Mouse (Mus musculus): Measurements from ENCODE around the gene Zfp691. TPM values are rescaled to one million over a fixed set of nuclear protein-coding genes. Genes with fewer than 3 reads are reported as not detected.

Gene Zfp691
- polyA plus RNA-seq, 1 experiment = 14.8 TPM

- H3K27me3 ChIP-seq (ENCODE audit: control insufficient read depth, insufficient read depth, low read length, poor library complexity, severe bottlenecking) = no peaks in the 10 kb centered on the region
- TF ChIP-seq EP300 (IDR thresholded peaks at IDR 0.05; ENCODE audit: insufficient read depth, low read depth, low read length) (no peak), POLR2A (IDR thresholded peaks at IDR 0.05; ENCODE audit: insufficient read depth, low read length) (no peak), CTCF (IDR thresholded peaks at IDR 0.05; ENCODE audit: low read depth, low read length) (no peak)
- no peak overlapping the region for H3K9ac ChIP-seq (ENCODE audit: low read depth, poor library complexity, severe bottlenecking)
- no peak overlapping the region for H3K27ac ChIP-seq (ENCODE audit: insufficient read depth, low read length)
- H3K4me3 ChIP-seq (ENCODE audit: low read depth, low read length) = no peak overlapping the region
- no peaks in the 10 kb centered on the region for H3K9me3 ChIP-seq (replicated peaks; ENCODE audit: control insufficient read depth, insufficient read depth, low read length, poor library complexity, severe bottlenecking)
- H3K36me3 ChIP-seq (ENCODE audit: control insufficient read depth, insufficient read depth, low read length, poor library complexity, severe bottlenecking) = no peaks in the 10 kb centered on the region
- H3K4me1 ChIP-seq (ENCODE audit: control insufficient read depth, insufficient read depth, low read length) = no peaks in the 10 kb centered on the region
These were observed 15.4 kb upstream of the Zfp691 start for GRCm38 (mm10) chr4:119189392-119189791.

DNA sequence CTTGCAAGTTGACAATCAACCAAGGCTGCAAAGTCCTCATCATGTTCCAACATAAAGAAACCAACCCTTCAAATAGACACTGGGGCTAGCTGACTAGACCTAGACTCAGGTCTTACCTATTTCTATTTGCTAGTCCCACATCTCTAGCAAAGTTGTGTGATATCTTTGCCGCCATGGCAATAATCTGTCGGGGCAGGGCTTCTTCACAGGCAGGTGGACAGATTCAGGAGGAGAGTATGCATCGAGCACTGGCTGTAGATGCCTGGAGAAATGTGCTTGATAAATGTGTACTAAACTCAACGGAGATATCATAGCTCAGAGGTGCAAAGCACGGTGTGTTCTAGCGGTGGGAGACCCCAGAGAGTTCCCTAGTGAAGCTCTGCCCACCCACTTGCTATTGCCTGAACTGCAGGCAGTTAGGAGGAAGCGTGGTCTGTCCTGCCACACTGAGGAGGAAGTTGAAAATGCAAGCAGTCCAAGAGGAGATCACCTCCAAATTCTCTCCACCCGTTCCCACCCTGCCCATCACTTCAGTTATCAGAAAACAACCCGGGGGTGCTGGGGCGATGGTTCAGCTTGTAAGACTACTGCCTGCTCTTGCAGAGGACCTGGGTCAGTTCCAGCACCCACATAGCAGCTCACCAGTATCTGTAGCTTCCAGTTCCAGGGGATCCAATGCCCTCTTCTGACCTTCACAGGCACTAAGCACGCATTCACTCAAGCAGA lies 14.2 kb upstream of the Zfp691 start:
- TF ChIP-seq POLR2A (IDR thresholded peaks at IDR 0.05; ENCODE audit: insufficient read depth, low read length) = no peak
- TF ChIP-seq EP300 (IDR thresholded peaks at IDR 0.05; ENCODE audit: insufficient read depth, low read depth, low read length) = no peak
- TF ChIP-seq CTCF (IDR thresholded peaks at IDR 0.05; ENCODE audit: low read depth, low read length) = peak; percentile 33
- H3K36me3 ChIP-seq (ENCODE audit: control insufficient read depth, insufficient read depth, low read length, poor library complexity, severe bottlenecking) = no peaks in the 10 kb centered on the region
- H3K9me3 ChIP-seq (replicated peaks; ENCODE audit: control insufficient read depth, insufficient read depth, low read length, poor library complexity, severe bottlenecking) = no peaks in the 10 kb centered on the region
- H3K27ac ChIP-seq (ENCODE audit: insufficient read depth, low read length) = no peak overlapping the region
- H3K4me3 ChIP-seq (ENCODE audit: low read depth, low read length) = no peak overlapping the region
- H3K4me1 ChIP-seq (ENCODE audit: control insufficient read depth, insufficient read depth, low read length) = no peaks in the 10 kb centered on the region
- H3K27me3 ChIP-seq (ENCODE audit: control insufficient read depth, insufficient read depth, low read length, poor library complexity, severe bottlenecking) = no peaks in the 10 kb centered on the region
- H3K9ac ChIP-seq (ENCODE audit: low read depth, poor library complexity, severe bottlenecking) = no peak overlapping the region

DNA sequence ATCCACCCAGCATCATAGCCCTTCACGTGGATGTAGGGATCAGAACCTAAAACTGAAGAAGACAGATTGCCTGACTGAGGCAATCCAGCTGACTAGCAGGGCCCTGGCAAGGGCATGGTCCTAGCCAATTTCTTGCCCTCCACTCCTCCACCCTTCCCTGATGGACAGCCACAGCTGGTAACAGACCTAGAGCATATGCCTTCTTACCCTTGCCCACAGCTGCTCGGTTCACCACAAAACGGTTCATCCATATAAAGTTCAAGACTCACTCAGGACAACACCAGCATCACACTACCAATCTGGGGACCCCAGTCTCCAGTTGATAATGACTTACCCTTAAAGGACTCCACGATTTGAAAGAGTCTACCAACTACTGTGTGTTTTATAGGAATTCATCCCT lies 11.8 kb upstream of the Zfp691 start:
- H3K27ac ChIP-seq (ENCODE audit: insufficient read depth, low read length) = no peak overlapping the region
- H3K9me3 ChIP-seq (replicated peaks; ENCODE audit: control insufficient read depth, insufficient read depth, low read length, poor library complexity, severe bottlenecking) = no peaks in the 10 kb centered on the region
- no peaks in the 10 kb centered on the region for H3K36me3 ChIP-seq (ENCODE audit: control insufficient read depth, insufficient read depth, low read length, poor library complexity, severe bottlenecking)
- H3K9ac ChIP-seq (ENCODE audit: low read depth, poor library complexity, severe bottlenecking) = no peak overlapping the region
- H3K27me3 ChIP-seq (ENCODE audit: control insufficient read depth, insufficient read depth, low read length, poor library complexity, severe bottlenecking) = no peaks in the 10 kb centered on the region
- TF ChIP-seq POLR2A (IDR thresholded peaks at IDR 0.05; ENCODE audit: insufficient read depth, low read length) (no peak), CTCF (IDR thresholded peaks at IDR 0.05; ENCODE audit: low read depth, low read length) (no peak), EP300 (IDR thresholded peaks at IDR 0.05; ENCODE audit: insufficient read depth, low read depth, low read length) (no peak)
- H3K4me1 ChIP-seq (ENCODE audit: control insufficient read depth, insufficient read depth, low read length) = no peaks in the 10 kb centered on the region
- H3K4me3 ChIP-seq (ENCODE audit: low read depth, low read length) = no peak overlapping the region

DNA sequence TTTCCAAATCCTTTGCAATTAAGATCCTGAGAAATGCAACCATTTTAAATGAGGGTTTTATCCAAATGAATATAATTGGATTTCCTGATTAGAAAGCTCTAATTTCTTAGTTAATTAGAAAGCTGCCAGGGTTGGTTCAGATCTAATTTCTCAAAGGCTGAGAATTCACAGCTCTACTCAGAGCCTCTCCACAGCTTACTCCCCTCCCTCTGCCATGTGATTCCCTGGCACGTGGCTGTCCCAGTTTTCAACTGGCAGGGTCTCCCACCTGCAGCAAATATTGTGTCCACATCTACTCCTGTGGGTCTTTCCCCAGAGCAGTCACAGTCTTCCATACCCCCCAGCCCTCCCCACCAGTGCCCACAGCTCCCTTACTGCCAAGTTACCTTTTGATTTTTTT lies 9.5 kb upstream of the Zfp691 start:
- H3K27ac ChIP-seq (ENCODE audit: insufficient read depth, low read length) = no peak overlapping the region
- no peak overlapping the region for H3K9ac ChIP-seq (ENCODE audit: low read depth, poor library complexity, severe bottlenecking)
- no peaks in the 10 kb centered on the region for H3K27me3 ChIP-seq (ENCODE audit: control insufficient read depth, insufficient read depth, low read length, poor library complexity, severe bottlenecking)
- no peak overlapping the region for H3K4me3 ChIP-seq (ENCODE audit: low read depth, low read length)
- H3K4me1 ChIP-seq (ENCODE audit: control insufficient read depth, insufficient read depth, low read length) = no peaks in the 10 kb centered on the region
- TF ChIP-seq EP300 (IDR thresholded peaks at IDR 0.05; ENCODE audit: insufficient read depth, low read depth, low read length) (no peak), POLR2A (IDR thresholded peaks at IDR 0.05; ENCODE audit: insufficient read depth, low read length) (no peak), CTCF (IDR thresholded peaks at IDR 0.05; ENCODE audit: low read depth, low read length) (no peak)
- H3K9me3 ChIP-seq (replicated peaks; ENCODE audit: control insufficient read depth, insufficient read depth, low read length, poor library complexity, severe bottlenecking) = no peaks in the 10 kb centered on the region
- no peaks in the 10 kb centered on the region for H3K36me3 ChIP-seq (ENCODE audit: control insufficient read depth, insufficient read depth, low read length, poor library complexity, severe bottlenecking)

- TF ChIP-seq CTCF (IDR thresholded peaks at IDR 0.05; ENCODE audit: low read depth, low read length) (no peak), POLR2A (IDR thresholded peaks at IDR 0.05; ENCODE audit: insufficient read depth, low read length) (no peak), EP300 (IDR thresholded peaks at IDR 0.05; ENCODE audit: insufficient read depth, low read depth, low read length) (no peak)
- H3K27ac ChIP-seq (ENCODE audit: insufficient read depth, low read length) = no peak overlapping the region
- no peaks in the 10 kb centered on the region for H3K27me3 ChIP-seq (ENCODE audit: control insufficient read depth, insufficient read depth, low read length, poor library complexity, severe bottlenecking)
- no peaks in the 10 kb centered on the region for H3K4me1 ChIP-seq (ENCODE audit: control insufficient read depth, insufficient read depth, low read length)
- H3K36me3 ChIP-seq (ENCODE audit: control insufficient read depth, insufficient read depth, low read length, poor library complexity, severe bottlenecking) = no peaks in the 10 kb centered on the region
- H3K9me3 ChIP-seq (replicated peaks; ENCODE audit: control insufficient read depth, insufficient read depth, low read length, poor library complexity, severe bottlenecking) = no peaks in the 10 kb centered on the region
- no peak overlapping the region for H3K4me3 ChIP-seq (ENCODE audit: low read depth, low read length)
- H3K9ac ChIP-seq (ENCODE audit: low read depth, poor library complexity, severe bottlenecking) = no peak overlapping the region
These were observed 7.5 kb upstream of the Zfp691 start for GRCm38 (mm10) chr4:119181456-119181855.

DNA sequence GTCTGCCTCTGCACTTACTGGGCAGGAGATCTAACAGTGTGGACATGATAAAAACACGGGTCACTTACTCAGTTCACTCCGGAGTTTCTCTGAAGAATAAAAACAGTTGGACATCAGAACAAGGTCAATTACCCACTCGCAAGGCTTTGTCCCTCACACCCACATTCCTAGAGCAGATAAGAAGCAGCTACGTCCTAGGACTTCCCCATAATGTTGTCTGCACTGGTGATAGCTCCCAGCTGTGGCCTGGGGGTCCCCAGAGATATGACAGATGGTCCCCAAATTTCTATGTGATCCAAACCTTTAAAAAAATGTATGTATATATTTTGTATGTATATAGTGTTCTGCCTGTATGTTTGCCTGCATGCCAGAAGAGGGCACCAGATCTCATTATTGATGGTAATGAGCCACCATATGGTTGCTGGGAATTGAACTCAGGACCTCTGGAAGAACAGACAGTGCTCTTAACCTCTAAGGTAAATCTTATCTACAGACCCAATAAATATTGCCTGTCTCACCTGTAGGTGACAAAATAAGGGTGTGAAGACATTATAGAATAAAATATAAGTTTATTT lies 6.2 kb upstream of the Zfp691 start:
- H3K9ac ChIP-seq (ENCODE audit: low read depth, poor library complexity, severe bottlenecking) = no peak overlapping the region
- H3K36me3 ChIP-seq (ENCODE audit: control insufficient read depth, insufficient read depth, low read length, poor library complexity, severe bottlenecking) = no peaks in the 10 kb centered on the region
- H3K27me3 ChIP-seq (ENCODE audit: control insufficient read depth, insufficient read depth, low read length, poor library complexity, severe bottlenecking) = no peaks in the 10 kb centered on the region
- no peaks in the 10 kb centered on the region for H3K9me3 ChIP-seq (replicated peaks; ENCODE audit: control insufficient read depth, insufficient read depth, low read length, poor library complexity, severe bottlenecking)
- TF ChIP-seq EP300 (IDR thresholded peaks at IDR 0.05; ENCODE audit: insufficient read depth, low read depth, low read length) (no peak), CTCF (IDR thresholded peaks at IDR 0.05; ENCODE audit: low read depth, low read length) (no peak), POLR2A (IDR thresholded peaks at IDR 0.05; ENCODE audit: insufficient read depth, low read length) (no peak)
- H3K4me3 ChIP-seq (ENCODE audit: low read depth, low read length) = no peak overlapping the region
- no peak overlapping the region for H3K27ac ChIP-seq (ENCODE audit: insufficient read depth, low read length)
- no peaks in the 10 kb centered on the region for H3K4me1 ChIP-seq (ENCODE audit: control insufficient read depth, insufficient read depth, low read length)
